Mouse (Mus musculus) lung, embryonic 14.5 days (tissue): ENCODE data around the gene Fam149b. TPM values are rescaled to one million over a fixed set of nuclear protein-coding genes. Genes with fewer than 3 reads are reported as not detected.

ENCODE experiments used
- ATAC-seq: fragments of 200-750 bp; cut with Nextera tagmentation; 2 replicates; pipeline ENCODE4 v1.8.0; 2017; ENCODE audit warnings: mild to moderate bottlenecking, moderate TSS enrichment, moderate library complexity; ENCODE audit not compliant: insufficient read depth
- DNase-seq: peaks from one replicate; pipeline ENCODE4 v3.0.0-alpha.2; 2015
- H3K27ac ChIP-seq: fragments of 300-500 bp; sonication (generic); 2 replicates; pipeline ENCODE4 v1.5.1; 2014; ENCODE audit warnings: low read depth, mild to moderate bottlenecking, moderate library complexity
- H3K27me3 ChIP-seq: fragments of 300-500 bp; sonication (generic); 2 replicates; pipeline ENCODE4 v1.6.1; 2014; ENCODE audit warnings: low read length, control low read depth; ENCODE audit not compliant: insufficient read depth
- H3K36me3 ChIP-seq: fragments of 300-500 bp; sonication (generic); 2 replicates; pipeline ENCODE4 v1.6.1; 2014; ENCODE audit warnings: control low read depth; ENCODE audit not compliant: insufficient read depth
- H3K4me1 ChIP-seq: fragments of 300-500 bp; sonication (generic); 2 replicates; pipeline ENCODE4 v1.6.1; 2014; ENCODE audit warnings: antibody characterized with exemption, control low read depth; ENCODE audit not compliant: insufficient read depth
- H3K4me2 ChIP-seq: fragments of 300-500 bp; sonication (generic); 2 replicates; pipeline ENCODE4 v1.6.1; 2014; ENCODE audit warnings: mild to moderate bottlenecking
- H3K4me3 ChIP-seq: fragments of 300-500 bp; sonication (generic); 2 replicates; pipeline ENCODE4 v1.5.1; 2014; ENCODE audit warnings: low read depth, low read length
- H3K9ac ChIP-seq: fragments of 300-500 bp; sonication (generic); 2 replicates; pipeline ENCODE4 v1.6.1; 2014
- H3K9me3 ChIP-seq: fragments of 300-500 bp; sonication (generic); 2 replicates; pipeline ENCODE4 v1.6.1; 2016; ENCODE audit warnings: low read depth, low read length, control low read depth
- CTCF ChIP-seq: IDR thresholded peaks from 2 replicates; pipeline ENCODE4 v1.5.1; 2016; ENCODE audit warnings: antibody characterized with exemption, low read depth
- WGBS: fragments of 180-500 bp; shearing (Covaris S2); extraction: QIAGEN DNeasy Blood & Tissue Kit; methylation state at CpG from one replicate; pipeline ENCODE4 v1.1.7; 2014; 5-methylcytosine and 5-hydroxymethylcytosine counted together
- polyA plus RNA-seq: library from polyadenylated mRNA; unstranded; fragments of >200 nt; fragmentation: Nextera tagmentation; extraction: Ambion mirVana; gene quantifications from 2 replicates; pipeline ENCODE4 v1.2.1, GENCODE M21; 2014

The Fam149b gene
- polyA plus RNA-seq, 1 experiment from 2014 or later = 44.4 TPM

DNA sequence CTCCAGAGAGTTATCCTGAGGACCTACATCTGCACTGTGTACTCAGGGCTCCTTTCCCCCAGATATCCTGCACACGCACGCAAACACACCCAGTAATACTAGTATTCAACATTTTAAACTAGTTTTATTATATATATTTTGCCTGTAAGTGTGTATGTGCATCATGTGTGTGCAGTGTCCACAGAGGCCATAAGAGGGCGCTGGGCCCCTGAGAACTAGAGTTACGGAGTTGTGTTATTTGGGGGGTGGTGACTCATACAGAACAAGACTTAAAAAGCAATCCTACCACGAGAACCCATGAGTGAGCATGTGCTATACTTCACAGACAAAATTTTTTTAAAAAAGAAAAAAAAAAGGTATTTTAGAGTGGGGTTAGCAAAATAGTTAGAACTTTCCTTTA, 8.5 kb upstream of the Fam149b start:
- DNase-seq (no peak), ATAC-seq (no peak)
- H3K27me3 ChIP-seq = no peaks in the 10 kb centered on the region
- H3K4me1 ChIP-seq = no peaks in the 10 kb centered on the region
- WGBS = 94% methylated on average over 5 of the region's 5 CpGs
- no peak overlapping the region for H3K27ac ChIP-seq
- no peak overlapping the region for H3K4me2 ChIP-seq
- H3K36me3 ChIP-seq = peaks cover 47% of the 10 kb centered on the region
- TF ChIP-seq CTCF = no peak
- no peaks in the 10 kb centered on the region for H3K9me3 ChIP-seq
- H3K4me3 ChIP-seq = no peak overlapping the region
- H3K9ac ChIP-seq = no peak overlapping the region

DNA sequence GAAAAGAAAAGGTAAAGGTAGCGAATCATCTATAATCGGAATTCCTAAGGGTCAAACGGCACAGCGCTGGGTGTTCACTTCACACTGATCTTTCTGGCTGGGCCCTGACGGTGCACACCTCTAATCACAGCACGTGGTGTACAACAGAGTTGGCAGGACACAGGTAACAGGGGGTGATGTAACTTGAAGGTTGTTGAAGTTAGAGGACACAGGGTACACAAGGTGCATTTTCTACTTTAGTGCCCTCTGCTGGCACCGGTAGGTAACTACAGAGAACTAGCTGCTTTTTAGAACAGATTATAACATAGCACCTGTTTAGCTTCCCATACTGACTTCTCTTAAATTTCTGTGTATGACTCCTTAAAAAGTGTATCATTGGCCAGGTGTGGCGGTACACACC, 7.8 kb upstream of the Fam149b start:
- no peak overlapping the region for H3K27ac ChIP-seq
- ATAC-seq = no peak
- no peaks in the 10 kb centered on the region for H3K9me3 ChIP-seq
- no peak overlapping the region for H3K9ac ChIP-seq
- TF ChIP-seq CTCF = peak; percentile 54
- no peaks in the 10 kb centered on the region for H3K27me3 ChIP-seq
- no peaks in the 10 kb centered on the region for H3K4me1 ChIP-seq
- peak; percentile 38 for DNase-seq
- H3K4me3 ChIP-seq = no peak overlapping the region
- peaks cover 46% of the 10 kb centered on the region for H3K36me3 ChIP-seq
- H3K4me2 ChIP-seq = no peak overlapping the region
- WGBS = 84% methylated on average over 8 of the region's 8 CpGs

DNA sequence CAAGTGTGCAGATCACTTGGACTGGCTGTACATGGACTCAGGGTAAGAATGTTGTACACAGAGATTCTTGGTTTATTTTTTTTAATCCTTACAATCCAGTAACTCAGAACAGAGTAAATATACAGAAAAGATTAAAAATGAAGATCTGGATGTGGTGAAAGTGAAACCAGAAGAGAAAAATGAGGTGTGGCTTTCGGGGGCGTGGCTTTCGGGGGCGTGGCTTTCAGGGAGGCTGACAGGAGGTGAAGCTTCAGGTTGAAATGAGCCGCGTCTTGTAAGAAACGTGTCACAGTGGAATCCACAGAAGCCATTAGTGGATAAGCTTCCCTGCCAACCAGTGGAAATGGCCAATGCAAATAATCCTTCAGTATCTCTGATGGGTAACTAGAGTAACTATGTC, 7.1 kb upstream of the Fam149b start:
- peaks cover 47% of the 10 kb centered on the region for H3K36me3 ChIP-seq
- H3K27me3 ChIP-seq = no peaks in the 10 kb centered on the region
- H3K9ac ChIP-seq = no peak overlapping the region
- H3K4me1 ChIP-seq = no peaks in the 10 kb centered on the region
- H3K27ac ChIP-seq = no peak overlapping the region
- WGBS = 70% methylated on average over 7 of the region's 7 CpGs
- H3K4me3 ChIP-seq = no peak overlapping the region
- no peak overlapping the region for H3K4me2 ChIP-seq
- DNase-seq (no peak), ATAC-seq (no peak)
- no peak for TF ChIP-seq CTCF
- no peaks in the 10 kb centered on the region for H3K9me3 ChIP-seq

GRCm38 (mm10) chr14:20345885-20346284, 2.1 kb upstream of the Fam149b start:
- WGBS = 79% methylated on average over 9 of the region's 9 CpGs

DNA sequence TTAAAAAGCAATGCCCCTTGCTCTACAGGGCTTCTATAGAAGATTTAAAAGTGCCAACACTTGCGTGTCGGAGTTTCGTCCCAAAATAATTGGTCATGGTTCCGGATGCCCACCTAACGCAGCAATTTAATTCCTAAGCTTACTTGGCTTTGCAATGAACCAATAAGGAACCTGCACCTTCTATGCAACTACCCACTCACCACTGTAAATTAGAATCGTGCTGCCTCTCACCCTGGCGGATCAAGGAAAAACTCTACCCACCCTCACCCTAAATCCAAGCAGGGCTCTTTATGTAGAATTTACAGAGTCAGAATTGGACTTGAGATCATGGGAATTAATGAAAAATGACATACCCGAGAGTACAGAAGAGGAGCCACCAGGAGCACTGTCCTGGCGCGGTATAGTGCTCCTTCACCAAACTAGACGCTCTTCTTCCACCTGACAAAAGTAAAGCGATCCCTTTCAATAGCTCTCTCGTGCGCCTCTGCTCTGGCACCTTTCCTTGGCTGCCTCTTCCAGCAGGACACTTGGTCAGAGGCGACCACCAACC, 446 bp upstream of the Fam149b start:
- DNase-seq (no peak), ATAC-seq (peak; percentile 21)
- peak overlapping the region; percentile 96 for H3K9ac ChIP-seq
- peaks cover 5% of the 10 kb centered on the region; the same call in 1 of the 2 replicates for H3K4me1 ChIP-seq
- peak overlapping the region; percentile 75 for H3K4me3 ChIP-seq
- WGBS = 4% methylated on average over 15 of the region's 15 CpGs
- H3K9me3 ChIP-seq = no peaks in the 10 kb centered on the region
- H3K4me2 ChIP-seq = peak overlapping the region; percentile 70
- peaks cover 29% of the 10 kb centered on the region; the same call in 1 of the 2 replicates for H3K36me3 ChIP-seq
- H3K27ac ChIP-seq = peak overlapping the region; percentile 6; the same call in 1 of the 2 replicates
- H3K27me3 ChIP-seq = no peaks in the 10 kb centered on the region
- no peak for TF ChIP-seq CTCF

More at GRCm38 (mm10) chr14:20345885-20346284, 2.1 kb upstream of the Fam149b start:
- Histone ChIP-seq H3K27me3 (no peaks in the 10 kb centered on the region), H3K27ac (no peak overlapping the region), H3K9me3 (no peaks in the 10 kb centered on the region), H3K36me3 (peaks cover 30% of the 10 kb centered on the region; the same call in 1 of the 2 replicates), H3K9ac (no peak overlapping the region), H3K4me1 (peaks cover 5% of the 10 kb centered on the region; the same call in 1 of the 2 replicates), H3K4me3 (no peak overlapping the region), H3K4me2 (no peak overlapping the region)
- ATAC-seq (no peak), DNase-seq (no peak)
- TF ChIP-seq CTCF = no peak

DNA sequence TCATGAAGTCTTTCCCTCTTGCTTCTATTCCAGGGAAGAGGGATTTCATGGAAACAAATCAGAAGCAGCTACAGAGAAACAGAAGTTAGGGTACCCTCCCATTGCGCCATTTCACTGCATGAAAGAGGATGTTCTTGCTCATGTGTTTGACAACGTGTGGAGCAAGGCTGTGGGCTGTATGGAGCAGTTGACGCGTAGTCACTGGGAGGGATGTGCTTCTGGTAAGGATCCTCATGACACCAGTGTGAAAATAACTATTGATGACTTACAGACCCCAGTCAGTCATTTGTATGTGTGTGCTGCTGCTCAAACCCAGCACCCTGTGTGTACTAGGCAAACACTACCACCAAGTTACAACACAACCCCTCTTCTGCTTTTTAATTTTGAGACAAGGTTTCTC, 15.3 kb downstream of the Fam149b start:
- Histone ChIP-seq H3K9ac (no peak overlapping the region), H3K9me3 (no peaks in the 10 kb centered on the region), H3K36me3 (peaks cover 79% of the 10 kb centered on the region), H3K4me3 (no peak overlapping the region), H3K4me2 (no peak overlapping the region), H3K27me3 (no peaks in the 10 kb centered on the region), H3K4me1 (no peaks in the 10 kb centered on the region), H3K27ac (no peak overlapping the region)
- ATAC-seq = no peak
- no peak for DNase-seq
- TF ChIP-seq CTCF = no peak
- whole genome bisulfite sequencing = 92% methylated on average over 4 of the region's 4 CpGs

DNA sequence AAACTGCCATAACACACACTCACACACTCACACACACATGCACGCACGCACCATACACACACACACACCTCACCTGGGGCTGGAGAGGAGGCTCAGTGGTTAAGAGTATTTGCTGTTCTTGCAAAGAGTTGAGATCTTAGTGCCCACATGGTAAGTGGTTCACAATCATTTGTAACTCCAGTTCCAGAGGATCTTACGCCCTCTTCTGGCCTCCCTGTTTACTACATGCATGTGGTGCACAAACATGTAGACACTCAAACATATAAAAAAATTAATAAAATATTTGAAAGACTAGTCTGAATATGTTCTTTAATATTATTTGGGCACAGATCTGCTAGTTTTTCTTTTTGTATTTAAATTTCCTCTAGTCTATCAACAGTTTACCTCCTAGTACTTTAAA, 20.3 kb downstream of the Fam149b start:
- no peak overlapping the region for H3K27ac ChIP-seq
- no peaks in the 10 kb centered on the region for H3K4me1 ChIP-seq
- ATAC-seq = no peak
- no peak overlapping the region for H3K4me3 ChIP-seq
- no peak overlapping the region for H3K4me2 ChIP-seq
- peaks cover 49% of the 10 kb centered on the region for H3K36me3 ChIP-seq
- H3K9me3 ChIP-seq = no peaks in the 10 kb centered on the region
- DNase-seq = no peak
- WGBS = 92% methylated on average over 3 of the region's 3 CpGs
- H3K27me3 ChIP-seq = no peaks in the 10 kb centered on the region
- no peak overlapping the region for H3K9ac ChIP-seq
- TF ChIP-seq CTCF = no peak

- H3K9me3 ChIP-seq = no peaks in the 10 kb centered on the region
- no peak for TF ChIP-seq CTCF
- no peak overlapping the region for H3K4me2 ChIP-seq
- no peaks in the 10 kb centered on the region for H3K4me1 ChIP-seq
- H3K27ac ChIP-seq = no peak overlapping the region
- DNase-seq (no peak), ATAC-seq (no peak)
- peaks cover 49% of the 10 kb centered on the region for H3K36me3 ChIP-seq
- H3K4me3 ChIP-seq = no peak overlapping the region
- WGBS = 77% methylated on average over 7 of the region's 7 CpGs
- no peaks in the 10 kb centered on the region for H3K27me3 ChIP-seq
- no peak overlapping the region for H3K9ac ChIP-seq
These were observed 22.8 kb downstream of the Fam149b start for GRCm38 (mm10) chr14:20370798-20371197.
